Comparison of ENCODE assay signal across 26 mouse cellular contexts in genomic region chr17:67705035-67705769, GRCm38 (mm10). TPM values are rescaled to one million over a fixed set of nuclear protein-coding genes. Genes with fewer than 3 reads are reported as not detected.
"Had no signal": no experiment of that assay in that cellular context is flagged by ENCODE, and none has a peak within 500 bp of the region (broad histone marks: within the 10 kb centered on the region; RNA-seq: fewer than 3 reads in every experiment).

No protein-coding gene starts in this region.

- H3K9ac ChIP-seq: limb, embryonic 13.5 days; liver, embryonic 13.5 days; midbrain, embryonic 13.5 days; neural tube, embryonic 13.5 days; stomach, embryonic 15.5 days had no signal

- H3K4me2 ChIP-seq: limb, embryonic 13.5 days; liver, embryonic 13.5 days; midbrain, embryonic 13.5 days; neural tube, embryonic 13.5 days; stomach, embryonic 15.5 days had no signal

- H3K27ac ChIP-seq: kidney, postnatal 0 days; layer of hippocampus, adult 2 months; left cerebral cortex, adult 2 months; limb, embryonic 13.5 days; liver, embryonic 13.5 days; midbrain, embryonic 10.5 days; midbrain, embryonic 13.5 days; neural tube, embryonic 13.5 days; stomach, embryonic 15.5 days had no signal

- ATAC-seq: midbrain, embryonic 13.5 days; midbrain, embryonic 16.5 days had no signal

- H3K27me3 ChIP-seq: liver, embryonic 13.5 days; megakaryocyte, embryonic 14.5 days; neural tube, embryonic 13.5 days; stomach, embryonic 15.5 days had no signal

- H3K4me1 ChIP-seq: liver, embryonic 13.5 days; megakaryocyte, embryonic 14.5 days; stomach, embryonic 15.5 days had no signal

- H3K4me3 ChIP-seq: layer of hippocampus, adult 2 months; left cerebral cortex, adult 2 months; limb, embryonic 13.5 days; liver, embryonic 13.5 days; megakaryocyte, embryonic 14.5 days; midbrain, embryonic 10.5 days; midbrain, embryonic 13.5 days; myocyte; neural tube, embryonic 13.5 days; stomach, embryonic 15.5 days had no signal

- DNase-seq: kidney, adult 2 months; kidney, postnatal 25 days; layer of hippocampus, postnatal 36 days; left cerebral cortex, postnatal 4 days; liver, embryonic 13.5 days; lung, adult 2 months; lung, postnatal 14 days; lung, postnatal 4 days; retina, postnatal 1 day; right cerebral cortex, postnatal 25 days; spleen, adult 18-20 months; thymus, adult 18-20 months; thymus, postnatal 4 days had no signal

- H3K9me3 ChIP-seq: limb, embryonic 13.5 days; liver, embryonic 13.5 days; midbrain, embryonic 10.5 days; midbrain, embryonic 13.5 days; neural tube, embryonic 13.5 days; stomach, embryonic 15.5 days had no signal

- H3K36me3 ChIP-seq: limb, embryonic 13.5 days; liver, embryonic 13.5 days; midbrain, embryonic 13.5 days; neural tube, embryonic 13.5 days; stomach, embryonic 15.5 days had no signal

RNA-seq across cellular contexts. Expression of gene Lama1, which starts 8.1 kb away (rescaled TPM):
- total RNA-seq: monocyte, adult 5-6 weeks; neutrophil, adult 5-6 weeks had no signal
